In the genomic region with DNA sequence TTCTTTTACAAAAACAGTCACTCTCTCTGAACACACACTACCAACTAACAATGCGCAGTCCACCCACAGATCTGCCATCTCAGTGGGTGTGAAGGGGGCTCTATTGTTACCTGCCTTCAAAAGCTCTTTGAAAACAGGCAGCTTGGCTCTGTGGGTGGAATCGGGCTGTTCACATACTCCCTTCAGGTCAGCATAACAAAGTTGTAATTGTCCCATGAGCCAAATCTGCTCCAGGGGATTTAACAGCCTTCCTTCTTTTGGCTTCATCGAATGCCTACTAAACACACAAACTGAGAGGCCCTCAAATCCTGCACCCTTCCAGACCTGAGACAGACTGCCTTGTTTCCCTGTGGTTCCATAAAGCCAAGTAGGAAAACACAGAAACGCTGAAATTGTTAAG, we compare ENCODE assay signal across 22 mouse cellular contexts. TPM values are rescaled to one million over a fixed set of nuclear protein-coding genes. Genes with fewer than 3 reads are reported as not detected.
DNase-seq lines count a peak whose midpoint lies in the region; ATAC-seq lines count a peak whose summit lies in the region.
"Had no signal": no experiment of that assay in that cellular context is flagged by ENCODE, and none has a peak within 500 bp of the region (broad histone marks: within the 10 kb centered on the region; RNA-seq: fewer than 3 reads in every experiment).

No protein-coding gene starts in this region.

- peaks cover 6% of the 10 kb centered on the region; the same call in 1 of the 2 replicates for H3K9me3 ChIP-seq in embryonic facial prominence, embryonic 14.5 days (ENCODE audit: control insufficient read depth, low read length)
- no peaks in the 10 kb centered on the region for H3K9me3 ChIP-seq in embryonic facial prominence, embryonic 10.5 days
- H3K9me3 ChIP-seq in neural tube, embryonic 13.5 days: no peaks in the 10 kb centered on the region
- H3K9me3 ChIP-seq in heart, embryonic 11.5 days (replicated peaks; ENCODE audit: control insufficient read depth, low read length): no peaks in the 10 kb centered on the region
- H3K9me3 ChIP-seq: liver, embryonic 15.5 days; neural tube, embryonic 15.5 days had no signal

- H3K4me3 ChIP-seq in embryonic facial prominence, embryonic 14.5 days (ENCODE audit: low read depth, low read length): no peak overlapping the region
- no peak overlapping the region for H3K4me3 ChIP-seq in embryonic facial prominence, embryonic 10.5 days
- H3K4me3 ChIP-seq in neural tube, embryonic 13.5 days: no peak overlapping the region
- no peak overlapping the region for H3K4me3 ChIP-seq in heart, embryonic 11.5 days (ENCODE audit: low read depth, low read length)
- H3K4me3 ChIP-seq: heart, embryonic 12.5 days; liver, embryonic 15.5 days; neural tube, embryonic 15.5 days had no signal

- ATAC-seq in embryonic facial prominence, embryonic 14.5 days (ENCODE audit: low read depth): no peak
- ATAC-seq in neural tube, embryonic 13.5 days (ENCODE audit: low read depth): peak; percentile 50; the same call in 1 of the 2 replicates
- ATAC-seq in heart, embryonic 11.5 days (replicated peaks; ENCODE audit: insufficient number of reproducible peaks, low FRiP score, low TSS enrichment): no peak
- ATAC-seq: intestine, embryonic 16.5 days; lung, postnatal 0 days had no signal

- no peak overlapping the region for H3K9ac ChIP-seq in embryonic facial prominence, embryonic 14.5 days (ENCODE audit: low read depth, low read length)
- H3K9ac ChIP-seq in neural tube, embryonic 13.5 days: no peak overlapping the region; the same call in 1 of the 2 replicates
- no peak overlapping the region for H3K9ac ChIP-seq in heart, embryonic 11.5 days (ENCODE audit: low read depth, low read length)
- H3K9ac ChIP-seq: heart, embryonic 12.5 days; liver, embryonic 15.5 days; neural tube, embryonic 15.5 days had no signal

- H3K4me1 ChIP-seq in embryonic facial prominence, embryonic 14.5 days (ENCODE audit: control insufficient read depth, insufficient read depth, low read length): 0 out of 2 replicates have a peak, but pooled peaks cover 4% of the 10 kb centered on the region
- H3K4me1 ChIP-seq in embryonic facial prominence, embryonic 10.5 days: no peaks in the 10 kb centered on the region
- peaks cover 16% of the 10 kb centered on the region for H3K4me1 ChIP-seq in neural tube, embryonic 13.5 days (replicated peaks)
- no peaks in the 10 kb centered on the region for H3K4me1 ChIP-seq in heart, embryonic 11.5 days (ENCODE audit: control insufficient read depth, insufficient read depth, low read length)
- H3K4me1 ChIP-seq: heart, embryonic 12.5 days; liver, embryonic 15.5 days had no signal

- DNase-seq in embryonic facial prominence, embryonic 14.5 days (ENCODE audit: low spot score): peak; percentile 16
- DNase-seq in embryonic facial prominence, embryonic 10.5 days (ENCODE audit: low spot score): no peak
- DNase-seq in neural tube, embryonic 10.5 days (ENCODE audit: extremely low spot score, low spot score): no peak
- peak; percentile 13 for DNase-seq in gonadal fat pad, adult 2 months (ENCODE audit: low read depth)
- DNase-seq in heart, postnatal 25 days (ENCODE audit: low spot score): no peak
- no peak for DNase-seq in frontal cortex, postnatal 10 days (ENCODE audit: low spot score in 2 of 2)
- DNase-seq: adrenal gland, postnatal 36 days; cerebellum, adult 9-10 months; gastrocnemius, postnatal 36 days; heart, postnatal 4 days; kidney, postnatal 14 days; right cerebral cortex, postnatal 25 days; thymus, postnatal 36 days had no signal

- H3K27me3 ChIP-seq in embryonic facial prominence, embryonic 14.5 days (replicated peaks; ENCODE audit: control insufficient read depth, insufficient read depth, low read length): no peaks in the 10 kb centered on the region
- no peaks in the 10 kb centered on the region for H3K27me3 ChIP-seq in embryonic facial prominence, embryonic 10.5 days (replicated peaks; ENCODE audit: low read depth, poor library complexity, severe bottlenecking)
- no peaks in the 10 kb centered on the region for H3K27me3 ChIP-seq in neural tube, embryonic 13.5 days
- H3K27me3 ChIP-seq in heart, embryonic 11.5 days (ENCODE audit: control insufficient read depth, insufficient read depth, low read length): no peaks in the 10 kb centered on the region
- H3K27me3 ChIP-seq: CH12.LX; heart, embryonic 12.5 days; liver, embryonic 15.5 days; neural tube, embryonic 15.5 days had no signal

- WGBS in embryonic facial prominence, embryonic 14.5 days: 27% methylated on average over 4 of the region's 4 CpGs
- 23% methylated on average over 4 of the region's 4 CpGs for WGBS in embryonic facial prominence, embryonic 10.5 days
- 8% methylated on average over 4 of the region's 4 CpGs for WGBS in neural tube, embryonic 13.5 days
- WGBS in heart, embryonic 11.5 days (ENCODE audit: insufficient replicate concordance): 64% methylated on average over 4 of the region's 4 CpGs

- no peaks in the 10 kb centered on the region for H3K36me3 ChIP-seq in embryonic facial prominence, embryonic 14.5 days (ENCODE audit: control insufficient read depth, insufficient read depth, low read length)
- H3K36me3 ChIP-seq in embryonic facial prominence, embryonic 10.5 days (replicated peaks): no peaks in the 10 kb centered on the region
- no peaks in the 10 kb centered on the region for H3K36me3 ChIP-seq in neural tube, embryonic 13.5 days
- H3K36me3 ChIP-seq in heart, embryonic 11.5 days (ENCODE audit: control insufficient read depth, insufficient read depth, low read length): no peaks in the 10 kb centered on the region
- H3K36me3 ChIP-seq: heart, embryonic 12.5 days; liver, embryonic 15.5 days; neural tube, embryonic 15.5 days had no signal

- H3K4me2 ChIP-seq in embryonic facial prominence, embryonic 14.5 days (ENCODE audit: low read depth, low read length): no peak overlapping the region
- no peak overlapping the region for H3K4me2 ChIP-seq in neural tube, embryonic 13.5 days
- no peak overlapping the region for H3K4me2 ChIP-seq in heart, embryonic 11.5 days
- H3K4me2 ChIP-seq: heart, embryonic 12.5 days; liver, embryonic 15.5 days had no signal

- intact Hi-C loops in heart, postnatal 25 days (cut with DNase I): no loop called here

- H3K27ac ChIP-seq in embryonic facial prominence, embryonic 14.5 days (replicated peaks; ENCODE audit: low read depth, low read length): no peak overlapping the region
- no peak overlapping the region for H3K27ac ChIP-seq in embryonic facial prominence, embryonic 10.5 days (replicated peaks)
- H3K27ac ChIP-seq in neural tube, embryonic 13.5 days (replicated peaks): no peak overlapping the region
- H3K27ac ChIP-seq in heart, embryonic 11.5 days (ENCODE audit: low read depth, low read length): no peak overlapping the region
- H3K27ac ChIP-seq: liver, embryonic 15.5 days; neural tube, embryonic 15.5 days had no signal

RNA-seq across cellular contexts. Expression of a gene that starts 56.2 kb away (rescaled TPM):
- polyA plus RNA-seq in embryonic facial prominence, embryonic 14.5 days (2014; fragmentation: Nextera tagmentation; extraction: Ambion mirVana): 3.6 and 5.6 TPM in 2 replicates
- 0.77 and 0.87 TPM in 2 replicates for polyA plus RNA-seq in embryonic facial prominence, embryonic 10.5 days (2016; fragmentation: Nextera tagmentation; extraction: Ambion mirVana)
- polyA plus RNA-seq in neural tube, embryonic 13.5 days (2015; fragmentation: Nextera tagmentation; extraction: Ambion mirVana): 26.8 and 32.3 TPM in 2 replicates
- 0.18 and 0.26 TPM in 2 replicates for polyA plus RNA-seq in gonadal fat pad, adult 2 months (2012; rRNA removed)
- 0.69 and 1.2 TPM in 2 replicates for polyA plus RNA-seq in heart, embryonic 11.5 days (2014; fragmentation: Nextera tagmentation; extraction: Ambion mirVana)
- under 1 TPM; 0.16 to 0.17 TPM for total RNA-seq in heart, postnatal 25 days (2021)
- total RNA-seq: megakaryocyte progenitor cell, adult 5-6 weeks had no signal

Comparison
In these comparisons a context has a peak if more than half of its experiments do, and no peak if none do; other contexts are left out.
1. DNase-seq: peak in embryonic facial prominence, embryonic 14.5 days (single experiment) and gonadal fat pad, adult 2 months (single experiment); none in embryonic facial prominence, embryonic 10.5 days (single experiment), neural tube, embryonic 10.5 days (single experiment), heart, postnatal 25 days (single experiment) and frontal cortex, postnatal 10 days (0 of 2).